Mouse (Mus musculus): ENCODE measurements around the gene Trp53.

DNA sequence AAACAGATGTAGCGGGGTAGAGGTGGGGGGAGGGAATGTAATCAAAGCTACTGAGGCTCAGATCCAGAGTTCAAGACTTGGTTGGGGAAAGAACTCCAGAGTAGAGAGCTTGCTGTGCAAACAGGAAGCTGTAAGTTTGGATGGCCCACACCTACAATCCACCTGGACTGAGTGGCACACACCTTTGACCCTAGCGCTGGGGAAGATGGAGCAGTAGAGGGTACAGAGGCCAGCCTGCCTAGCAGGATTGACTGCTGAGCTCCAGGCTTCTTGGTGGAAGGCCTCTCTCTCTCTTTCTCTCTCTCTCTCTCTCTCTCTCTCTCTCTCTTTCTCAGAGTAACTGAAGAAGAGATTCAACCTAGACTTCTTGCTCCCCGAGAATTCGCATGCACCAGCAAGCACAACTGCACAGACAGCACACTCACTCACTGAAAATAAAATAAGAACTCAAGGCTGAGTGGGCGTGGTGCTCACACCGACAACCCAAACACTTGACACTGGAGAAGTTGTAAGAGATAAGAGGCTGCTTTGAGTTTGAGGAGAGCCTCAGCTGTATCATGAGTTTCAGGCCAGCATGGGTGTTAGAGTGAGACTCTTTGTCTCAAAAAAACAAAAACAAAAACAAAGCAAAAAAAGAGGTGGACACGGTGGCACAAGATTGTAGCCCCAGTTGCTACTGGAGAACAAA, 40.4 kb downstream of the Trp53 start:
- TF ChIP-seq MEF2A (IDR thresholded peaks at IDR 0.05; ENCODE audit: borderline replicate concordance, low read depth, low read length) (no peak), SIN3A (IDR thresholded peaks at IDR 0.05; ENCODE audit: low read length) (no peak), USF1 (IDR thresholded peaks at IDR 0.05; ENCODE audit: low read depth, low read length) (no peak)
